Mouse (Mus musculus) naive thymus-derived CD4-positive, alpha-beta T cell, adult 2 months (primary cell): ENCODE measurements around the gene Cntfr.
"Not testable (repeated sequence)": the region's sequence is repeated elsewhere in the genome, so short reads cannot be mapped to it uniquely, and the experiment has no call there.

Experiments used
- DNase-seq: peaks from one replicate; pipeline ENCODE4 v3.0.0-alpha.2; 2011; ENCODE audit warnings: low read depth

The Cntfr gene

DNA sequence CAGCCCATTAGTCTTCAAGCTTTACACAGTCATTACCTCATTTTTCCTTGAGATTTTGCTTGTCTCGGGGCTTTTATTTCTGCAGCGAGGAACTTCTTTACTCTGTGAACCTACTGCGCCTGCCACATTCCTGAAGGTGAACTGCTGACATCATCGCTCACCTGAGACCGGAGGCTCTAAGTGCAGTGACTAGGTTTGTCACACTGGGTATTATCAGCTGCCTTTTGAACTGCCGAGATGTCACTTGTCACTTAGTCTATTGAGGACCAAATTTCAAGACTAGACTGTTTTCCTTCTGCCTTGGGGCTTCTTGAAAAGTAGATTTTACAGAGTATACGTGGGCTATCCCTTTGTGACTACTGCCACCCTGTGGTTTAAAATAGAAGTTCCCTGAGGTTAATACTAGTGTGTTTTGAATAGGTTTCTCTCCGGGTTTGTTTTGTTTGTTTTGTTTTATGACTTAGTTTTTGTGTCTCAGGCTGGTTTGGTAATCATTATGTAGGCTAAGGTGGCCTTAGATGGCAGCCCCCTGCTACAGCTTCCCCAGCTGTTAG, 11.4 kb upstream of the Cntfr start:
- peak; percentile 78 for DNase-seq

DNA sequence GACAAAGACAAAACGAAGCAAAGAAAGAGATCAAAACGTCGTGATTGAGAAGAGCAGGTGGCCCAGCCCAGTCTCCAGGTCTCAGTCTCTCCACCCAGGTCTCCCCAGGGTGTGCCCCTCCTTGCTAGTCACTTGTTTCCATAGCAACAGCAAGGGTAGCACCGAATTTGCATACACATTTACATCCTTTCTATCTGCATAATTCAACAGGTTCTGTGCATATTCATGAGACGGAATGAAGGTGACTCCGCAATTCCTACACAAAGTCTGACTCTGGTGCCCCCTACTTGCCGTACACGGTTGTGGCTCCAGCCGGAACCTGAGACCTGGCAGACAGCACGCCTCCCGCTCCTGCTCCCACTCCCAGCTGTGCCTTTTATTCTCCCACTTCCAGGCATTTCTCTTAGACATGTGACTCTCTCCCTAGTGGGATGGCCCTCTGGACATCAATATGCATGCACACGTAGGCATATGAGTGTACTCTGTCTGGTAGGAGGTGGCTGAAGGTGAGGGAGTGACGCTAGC, 10.2 kb upstream of the Cntfr start:
- peak; percentile 74 for DNase-seq

GRCm38 (mm10) chr4:41705922-41706754, 9.2 kb upstream of the Cntfr start:
- peak; percentile 4 for DNase-seq

DNA sequence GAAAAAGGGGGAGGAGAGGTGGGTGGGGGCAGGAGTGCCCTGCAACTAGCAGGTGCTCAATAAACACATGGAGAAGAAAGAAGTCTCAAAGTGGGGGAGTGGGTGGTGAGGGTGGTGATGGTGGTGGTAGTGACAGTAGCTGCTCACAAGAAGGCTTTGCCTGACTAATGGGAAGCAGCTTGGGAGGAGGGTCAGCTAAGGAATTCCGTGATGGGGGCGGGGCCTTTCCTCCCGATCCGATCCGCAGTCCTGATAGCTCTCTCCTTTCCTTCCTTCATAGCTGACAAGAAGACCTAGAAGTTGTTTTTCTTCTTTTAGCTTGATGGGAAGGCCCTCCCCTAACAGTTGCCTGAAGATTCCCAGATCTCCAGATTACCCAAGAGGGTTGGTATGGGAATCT, 7.8 kb upstream of the Cntfr start:
- no peak for DNase-seq

DNA sequence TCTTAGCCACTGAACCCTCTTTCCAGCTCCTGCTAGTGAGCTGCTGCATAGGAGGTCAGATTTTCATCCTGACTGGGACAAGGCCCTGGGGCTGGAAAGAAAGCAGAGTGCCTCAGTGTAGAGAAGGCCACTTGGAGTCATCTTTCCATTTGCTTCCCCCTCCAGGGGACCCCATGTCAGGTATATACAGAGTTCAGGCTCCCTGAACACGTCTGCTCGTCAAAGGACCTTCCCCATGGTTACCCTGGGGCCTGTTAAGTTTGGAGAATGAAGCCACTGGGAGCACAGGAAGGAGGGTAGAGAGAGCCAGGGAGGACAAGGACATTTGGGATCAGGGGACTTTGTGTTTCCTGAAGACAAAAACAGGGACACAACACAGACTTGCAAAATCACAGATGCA, 5.3 kb upstream of the Cntfr start:
- DNase-seq = not testable (repeated sequence)

DNA sequence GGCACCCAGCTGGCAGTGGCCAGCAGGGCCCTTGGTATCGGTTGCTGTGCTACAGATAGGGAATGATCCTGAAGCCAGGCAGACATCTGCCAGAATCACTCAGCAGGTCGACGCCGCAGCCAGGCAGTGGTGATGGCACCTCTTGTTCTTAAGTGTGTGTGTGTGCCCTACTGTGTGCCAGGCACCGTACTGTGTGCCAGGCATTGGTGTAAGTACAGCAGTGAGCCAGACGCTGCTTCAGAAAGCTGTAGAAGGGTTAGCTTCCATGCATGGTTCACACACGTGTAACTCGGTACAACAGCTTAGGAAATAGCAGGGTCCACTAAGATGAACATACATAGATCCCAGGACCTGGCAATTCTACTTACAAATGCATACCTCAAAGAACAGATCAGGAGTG, 3.3 kb upstream of the Cntfr start:
- DNase-seq = not testable (repeated sequence)

GRCm38 (mm10) chr4:41699783-41700182, 2.9 kb upstream of the Cntfr start, which contains the start of gene Il11ra1:
Gene Il11ra1, plus strand, starts transcription at chr4:41699989.
- not testable (repeated sequence) for DNase-seq

DNA sequence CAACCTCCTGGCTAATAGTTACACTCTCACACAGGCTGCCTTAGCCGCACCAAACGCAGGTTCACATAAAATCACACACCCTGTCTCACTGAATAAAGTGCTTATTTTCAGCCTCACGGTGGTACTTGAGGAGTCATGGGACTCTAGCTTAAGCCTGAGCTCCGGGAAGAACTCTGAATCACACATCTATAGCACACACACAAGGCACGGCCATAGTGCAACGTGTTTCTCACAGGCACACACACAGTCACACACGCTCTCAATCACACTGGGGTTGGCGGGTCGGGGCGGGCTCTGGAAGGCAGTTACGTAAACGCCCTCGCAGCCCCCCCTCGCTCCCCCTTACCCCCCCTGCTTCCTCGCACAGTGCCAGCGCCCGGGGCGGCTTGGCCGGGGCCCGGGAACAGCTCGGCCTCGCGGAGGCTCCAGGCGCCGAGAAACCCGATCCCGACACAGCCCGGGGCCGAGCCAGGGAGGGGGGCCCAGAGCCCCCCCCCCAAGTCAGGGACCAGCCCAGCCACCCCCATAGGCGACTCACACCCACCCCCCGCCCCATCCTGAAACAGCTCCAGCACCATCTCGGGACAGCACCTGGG, 1.6 kb upstream of the Cntfr start:
- not testable (repeated sequence) for DNase-seq

GRCm38 (mm10) chr4:41696452-41696851, 437 bp downstream of the Cntfr start:
- not testable (repeated sequence) for DNase-seq

DNA sequence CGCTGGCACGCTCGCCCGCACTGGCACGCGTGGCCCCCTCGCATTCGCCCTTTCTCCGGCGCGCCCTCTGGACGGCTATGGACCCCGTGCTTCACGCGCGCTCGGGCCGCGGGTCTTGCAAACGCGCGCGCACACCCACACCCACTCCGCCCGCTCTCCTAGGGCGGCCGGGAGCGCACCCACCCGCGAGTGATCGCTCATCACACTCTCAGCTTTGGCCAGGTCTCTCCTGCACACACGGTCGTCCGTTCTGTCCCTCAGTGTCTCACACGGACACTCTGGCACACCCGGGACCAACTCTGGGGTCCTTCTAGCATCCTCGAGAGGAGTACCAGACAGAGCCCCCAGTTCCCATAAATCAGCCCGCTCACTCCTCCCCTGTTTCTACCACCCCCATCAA, 1.1 kb downstream of the Cntfr start:
- DNase-seq = not testable (repeated sequence)

DNA sequence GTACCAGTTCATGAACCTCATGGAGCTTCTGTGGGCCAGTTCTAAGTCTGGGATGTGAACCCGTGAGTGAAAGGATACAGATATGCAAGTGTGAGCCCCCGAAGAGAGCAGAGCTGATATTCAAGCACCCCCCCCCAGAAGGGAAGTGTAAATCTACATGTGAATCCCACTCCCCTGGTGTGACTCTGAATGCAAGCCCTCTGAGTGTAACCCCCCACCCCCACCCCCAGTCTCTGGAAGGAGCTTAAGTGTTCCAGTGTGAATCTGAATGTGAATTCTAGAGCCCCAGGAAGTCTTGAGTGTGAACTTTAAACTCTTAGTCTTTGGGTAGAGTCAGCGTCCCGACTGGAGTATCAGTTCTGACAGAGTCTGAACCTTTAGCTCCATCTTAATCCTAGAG, 3.4 kb downstream of the Cntfr start:
- DNase-seq = not testable (repeated sequence)

DNA sequence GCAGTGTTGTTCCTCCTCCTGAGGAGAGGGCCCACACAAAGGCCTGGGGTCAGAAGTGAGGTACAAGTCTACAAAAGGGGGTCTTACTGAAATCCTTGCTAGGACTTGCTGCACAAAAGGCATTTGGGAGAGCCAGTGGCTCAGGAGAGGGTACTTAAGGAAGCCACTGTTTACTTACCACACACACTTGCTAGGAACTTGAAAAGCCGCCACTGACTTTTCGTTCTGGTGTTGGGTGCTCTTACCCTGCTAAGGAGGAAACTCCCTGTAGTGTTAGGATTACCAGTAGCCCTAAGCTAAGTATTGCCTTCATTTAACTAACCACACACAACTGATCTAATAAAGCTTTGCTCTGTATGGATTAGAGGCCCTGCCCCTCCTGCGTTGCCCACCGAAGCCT, 6.9 kb downstream of the Cntfr start:
- not testable (repeated sequence) for DNase-seq

GRCm38 (mm10) chr4:41688562-41688961, 8.3 kb downstream of the Cntfr start:
- DNase-seq = not testable (repeated sequence)

DNA sequence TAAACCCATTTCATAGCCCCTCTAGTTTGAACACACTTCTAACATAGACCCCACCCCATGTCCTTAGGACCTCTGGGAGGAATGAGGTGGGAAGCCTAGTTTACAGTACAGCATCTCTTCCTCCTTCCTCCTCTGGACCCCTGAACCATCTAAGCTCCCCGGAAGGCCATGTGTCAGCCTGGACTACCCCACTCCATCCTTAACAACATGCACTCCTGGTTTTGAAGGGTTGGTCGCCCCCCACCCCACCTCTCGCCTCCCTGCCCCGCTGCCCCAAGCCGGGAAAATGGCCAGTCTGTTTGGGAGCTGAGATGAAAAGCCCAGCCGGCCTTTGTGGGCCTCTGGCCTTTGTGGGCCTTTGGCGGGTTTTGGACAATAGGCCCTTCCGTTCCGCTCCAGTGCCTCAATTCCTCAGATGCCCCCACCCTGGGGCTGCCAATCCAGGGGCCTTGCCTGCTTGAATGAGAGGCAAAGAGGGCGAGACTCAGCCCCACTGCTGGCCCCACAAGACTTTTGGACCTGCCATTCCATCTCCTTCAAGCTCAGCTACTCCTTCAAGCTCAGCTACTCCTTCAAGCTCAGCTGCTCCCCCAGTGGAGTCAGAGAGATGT, 10.9 kb downstream of the Cntfr start:
- DNase-seq = not testable (repeated sequence)

DNA sequence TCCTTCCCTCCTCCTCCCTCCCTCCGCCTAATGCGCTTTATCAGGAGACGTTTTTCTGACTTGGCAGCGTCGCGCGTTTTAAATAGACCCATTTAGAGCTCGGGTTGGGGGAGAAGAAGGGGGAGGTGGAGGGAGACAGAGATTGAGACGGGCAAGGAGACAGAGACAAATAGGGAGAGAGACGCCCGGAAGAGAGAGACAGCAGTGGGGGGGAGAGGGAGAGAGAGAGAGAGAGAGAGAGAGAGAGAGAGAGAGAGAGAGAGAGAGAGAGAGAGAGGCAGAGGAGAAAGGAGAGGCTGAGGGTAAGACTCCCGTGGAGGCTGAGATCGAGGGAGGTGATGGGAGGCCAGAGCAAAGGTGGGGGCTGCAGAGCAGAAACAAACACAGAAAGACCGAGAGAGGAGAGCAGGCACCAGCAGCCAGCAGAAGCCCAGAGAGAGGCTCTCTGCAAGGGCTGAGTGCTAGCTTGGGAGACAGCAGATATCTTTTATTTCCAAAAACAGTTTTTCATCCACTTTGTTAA, 11.9 kb downstream of the Cntfr start:
- not testable (repeated sequence) for DNase-seq

GRCm38 (mm10) chr4:41684131-41684930, 12.6 kb downstream of the Cntfr start:
- not testable (repeated sequence) for DNase-seq

DNA sequence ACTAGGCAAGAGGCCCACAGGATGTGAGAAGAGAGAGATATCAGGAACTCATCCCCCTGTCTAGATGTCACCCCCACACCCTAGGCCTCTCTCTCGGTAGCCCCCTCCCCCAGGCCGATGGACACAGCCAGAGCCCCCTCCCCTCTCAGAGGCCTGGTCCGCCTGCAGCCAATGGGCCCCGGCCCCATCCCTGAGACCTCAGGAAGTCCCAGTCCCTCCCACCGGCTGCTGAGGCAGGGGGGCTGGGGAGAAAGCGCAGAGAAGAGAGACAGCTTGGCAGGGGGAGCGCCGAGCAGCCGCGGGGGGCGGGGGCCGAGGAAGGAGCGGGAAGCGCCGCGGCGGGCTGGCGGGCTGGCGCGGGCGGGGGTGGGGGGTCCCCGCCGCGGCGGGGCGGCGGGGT, 13.6 kb downstream of the Cntfr start:
- not testable (repeated sequence) for DNase-seq

GRCm38 (mm10) chr4:41682789-41683188, 14.1 kb downstream of the Cntfr start:
- no peak for DNase-seq

- DNase-seq = no peak
Measured at GRCm38 (mm10) chr4:41681947-41682346, 14.9 kb downstream of the Cntfr start.

- DNase-seq = no peak
Measured at GRCm38 (mm10) chr4:41681176-41681575, 15.7 kb downstream of the Cntfr start.

DNA sequence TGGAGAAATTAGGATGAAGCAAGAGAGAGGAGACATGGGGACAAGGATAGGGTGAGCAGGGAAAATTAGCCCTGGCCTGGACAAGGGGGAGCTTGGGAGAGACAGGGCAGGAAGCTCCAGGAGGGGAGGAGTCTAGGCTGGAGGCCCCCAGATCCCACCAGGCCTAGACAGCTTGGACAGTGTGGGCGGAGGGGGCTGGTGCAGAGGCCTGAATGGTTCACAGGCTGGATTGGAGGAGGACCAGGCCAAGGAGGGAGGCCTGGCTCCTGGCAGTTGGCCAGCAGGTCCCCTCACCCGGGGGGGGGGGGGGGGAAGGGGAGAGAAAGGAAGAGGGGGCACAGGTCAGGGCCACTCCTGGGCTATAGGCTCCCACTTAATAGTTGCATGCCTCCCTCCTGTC, 17.6 kb downstream of the Cntfr start:
- DNase-seq = no peak
